Mouse (Mus musculus) midbrain, postnatal 0 days (tissue): ENCODE results near the gene Slco1a5. TPM values are rescaled to one million over a fixed set of nuclear protein-coding genes. Genes with fewer than 3 reads are reported as not detected.
A peak's percentile ranks its signal among the peaks of the same experiment; 100 is the strongest.

Experiments used
- ATAC-seq: fragments of 200-750 bp; cut with Nextera tagmentation; 2 replicates; pipeline ENCODE4 v1.8.0; 2017; ENCODE audit warnings: moderate number of reproducible peaks, mild to moderate bottlenecking, moderate TSS enrichment, moderate library complexity; ENCODE audit not compliant: low FRiP score
- DNase-seq: peaks from one replicate; pipeline ENCODE4 v3.0.0-alpha.2; 2015; ENCODE audit warnings: low spot score
- H3K27ac ChIP-seq: fragments of 300-500 bp; sonication (generic); 2 replicates; pipeline ENCODE4 v1.5.1; 2014; ENCODE audit warnings: low read depth, mild to moderate bottlenecking, low read length, mixed read lengths
- H3K27me3 ChIP-seq: fragments of 300-500 bp; sonication (generic); 2 replicates; pipeline ENCODE4 v1.6.1; 2014; ENCODE audit warnings: low read length, control low read depth, mixed read lengths; ENCODE audit not compliant: insufficient read depth
- H3K36me3 ChIP-seq: fragments of 300-500 bp; sonication (generic); 2 replicates; pipeline ENCODE4 v1.6.1; 2014; ENCODE audit warnings: low read length, control low read depth, mixed read lengths; ENCODE audit not compliant: insufficient read depth
- H3K4me1 ChIP-seq: fragments of 300-500 bp; sonication (generic); 2 replicates; pipeline ENCODE4 v1.6.1; 2014; ENCODE audit warnings: mild to moderate bottlenecking, control low read depth, antibody characterized with exemption, low read length, mixed read lengths; ENCODE audit not compliant: insufficient read depth
- H3K4me2 ChIP-seq: fragments of 300-500 bp; sonication (generic); 2 replicates; pipeline ENCODE4 v1.6.1; 2014; ENCODE audit warnings: low read depth, mild to moderate bottlenecking, low read length, mixed read lengths; ENCODE audit not compliant: poor library complexity, severe bottlenecking
- H3K4me3 ChIP-seq: fragments of 300-500 bp; sonication (generic); 2 replicates; pipeline ENCODE4 v1.5.1; 2014; ENCODE audit warnings: low read depth, mild to moderate bottlenecking, low read length, moderate library complexity
- H3K9ac ChIP-seq: fragments of 300-500 bp; sonication (generic); replicated peaks from 2 replicates; pipeline ENCODE4 v1.6.1; 2014; ENCODE audit warnings: mild to moderate bottlenecking, low read length, moderate library complexity, mixed read lengths; ENCODE audit not compliant: poor library complexity, severe bottlenecking
- H3K9me3 ChIP-seq: fragments of 300-500 bp; sonication (generic); 2 replicates; pipeline ENCODE4 v1.6.1; 2016; ENCODE audit warnings: low read length, control low read depth
- CTCF ChIP-seq: IDR thresholded peaks from 2 replicates; pipeline ENCODE4 v1.5.1; 2016; ENCODE audit warnings: antibody characterized with exemption, mild to moderate bottlenecking
- WGBS: fragments of 180-500 bp; shearing (Covaris S2); extraction: QIAGEN DNeasy Blood & Tissue Kit; methylation state at CpG from one replicate; pipeline ENCODE4 v1.1.7; 2014; 5-methylcytosine and 5-hydroxymethylcytosine counted together
- polyA plus RNA-seq: library from polyadenylated mRNA; unstranded; fragments of >200 nt; fragmentation: Nextera tagmentation; extraction: Ambion mirVana; gene quantifications from 2 replicates; pipeline ENCODE4 v1.2.1, GENCODE M21; 2015
- total RNA-seq: library from RNA; depleted of rRNA; stranded (reverse); fragments of >200 nt; gene quantifications from 2 replicates; pipeline ENCODE4 v1.2.3, GENCODE M21; 2014; rRNA removed

The Slco1a5 gene
- total RNA-seq (0.05 and 0.66 TPM in 2 replicates), polyA plus RNA-seq (0.51 and 0.60 TPM in 2 replicates)

GRCm38 (mm10) chr6:142322881-142323280 lies at the start of gene Slco1a5:
Slco1a5 (minus strand) TSS chr6:142322981.
- Histone ChIP-seq H3K27ac (no peak within 1 kb of the TSS), H3K27me3 (no peaks in the 10 kb centered on the region), H3K9me3 (no peaks in the 10 kb centered on the region), H3K4me1 (no peaks in the 10 kb centered on the region), H3K9ac (no peak within 1 kb of the TSS), H3K36me3 (no peaks in the 10 kb centered on the region), H3K4me3 (no peak within 1 kb of the TSS), H3K4me2 (no peak within 1 kb of the TSS)
- ATAC-seq = no peak
- DNase-seq = no peak
- no peak for TF ChIP-seq CTCF
- WGBS = 6% methylated on average over 4 of the region's 4 CpGs

- Histone ChIP-seq H3K9me3 (no peaks in the 10 kb centered on the region), H3K36me3 (peaks cover 54% of the 10 kb centered on the region), H3K27me3 (no peaks in the 10 kb centered on the region), H3K27ac (no peak overlapping the region), H3K4me1 (no peaks in the 10 kb centered on the region), H3K9ac (no peak overlapping the region), H3K4me2 (no peak overlapping the region), H3K4me3 (no peak overlapping the region)
- ATAC-seq (no peak), DNase-seq (no peak)
- TF ChIP-seq CTCF = no peak
- 95% methylated on average over 3 of the region's 3 CpGs for WGBS
Measured at GRCm38 (mm10) chr6:142369568-142369967, 46.8 kb upstream of the Slco1a5 start.

- no peak overlapping the region for H3K4me2 ChIP-seq
- TF ChIP-seq CTCF = no peak
- H3K27ac ChIP-seq = no peak overlapping the region
- ATAC-seq (no peak), DNase-seq (no peak)
- H3K9me3 ChIP-seq = no peaks in the 10 kb centered on the region
- no peaks in the 10 kb centered on the region for H3K4me1 ChIP-seq
- peaks cover 51% of the 10 kb centered on the region for H3K36me3 ChIP-seq
- H3K4me3 ChIP-seq = no peak overlapping the region
- 92% methylated on average over 3 of the region's 3 CpGs for WGBS
- no peaks in the 10 kb centered on the region for H3K27me3 ChIP-seq
- H3K9ac ChIP-seq = no peak overlapping the region
Measured at GRCm38 (mm10) chr6:142367565-142367964, 44.8 kb upstream of the Slco1a5 start.

GRCm38 (mm10) chr6:142366473-142367018 lies 43.8 kb upstream of the Slco1a5 start:
- no peak for ATAC-seq
- Histone ChIP-seq H3K4me2 (no peak overlapping the region), H3K27me3 (no peaks in the 10 kb centered on the region), H3K4me3 (no peak overlapping the region), H3K27ac (no peak overlapping the region), H3K9ac (no peak overlapping the region), H3K4me1 (no peaks in the 10 kb centered on the region), H3K36me3 (peaks cover 51% of the 10 kb centered on the region; the same call in 1 of the 2 replicates), H3K9me3 (no peaks in the 10 kb centered on the region)
- TF ChIP-seq CTCF = no peak
- no peak for DNase-seq
- WGBS = 93% methylated on average over 10 of the region's 10 CpGs

- Histone ChIP-seq H3K4me2 (no peak overlapping the region), H3K9ac (no peak overlapping the region), H3K36me3 (peaks cover 54% of the 10 kb centered on the region; the same call in 1 of the 2 replicates), H3K27ac (no peak overlapping the region), H3K27me3 (no peaks in the 10 kb centered on the region), H3K4me1 (no peaks in the 10 kb centered on the region), H3K9me3 (no peaks in the 10 kb centered on the region), H3K4me3 (no peak overlapping the region)
- 89% methylated on average over 8 of the region's 8 CpGs for WGBS
- ATAC-seq (no peak), DNase-seq (no peak)
- no peak for TF ChIP-seq CTCF
Measured at GRCm38 (mm10) chr6:142365742-142366472, 43.1 kb upstream of the Slco1a5 start.

- Histone ChIP-seq H3K4me1 (no peaks in the 10 kb centered on the region), H3K27me3 (no peaks in the 10 kb centered on the region), H3K4me3 (no peak overlapping the region), H3K27ac (no peak overlapping the region), H3K4me2 (no peak overlapping the region), H3K36me3 (peaks cover 59% of the 10 kb centered on the region), H3K9me3 (no peaks in the 10 kb centered on the region), H3K9ac (no peak overlapping the region)
- DNase-seq (peak; percentile 51), ATAC-seq (no peak)
- 63% methylated on average over 9 of the region's 9 CpGs for WGBS
- TF ChIP-seq CTCF = peak; percentile 59
Measured at GRCm38 (mm10) chr6:142363019-142363576, 40.3 kb upstream of the Slco1a5 start.
